Mouse (Mus musculus) effector memory CD4-positive, alpha-beta T cell, adult 7 months (primary cell): Measurements from ENCODE around the gene Ccnyl1. TPM values are rescaled to one million over a fixed set of nuclear protein-coding genes. Genes with fewer than 3 reads are reported as not detected.

Source experiments
- polyA plus RNA-seq: library from polyadenylated mRNA; unstranded; fragments of 100-300 nt; shearing (Covaris generic); gene quantifications from one replicate; pipeline ENCODE4 v1.2.1, GENCODE M21; 2017

Gene Ccnyl1
- polyA plus RNA-seq = 19.8 TPM

GRCm38 (mm10) chr1:64690213-64691013, at the start of gene Ccnyl1:
Ccnyl1 (plus strand) TSS chr1:64690455.

GRCm38 (mm10) chr1:64737502-64738179, 47.4 kb downstream of the Ccnyl1 start, which contains the start of gene Fzd5:
Fzd5 (minus strand) TSS chr1:64737751.

Other genes with a start within 250 kb of the Ccnyl1 start
- 105 TPM for gene Creb1, start 157.8 kb upstream of the Ccnyl1 start, polyA plus RNA-seq
- 13.2 TPM for gene Mettl21a, start 73.2 kb upstream of the Ccnyl1 start, polyA plus RNA-seq
- gene Fzd5, start 47.3 kb downstream of the Ccnyl1 start, polyA plus RNA-seq = 6.4 TPM